Mouse (Mus musculus) left cerebral cortex, postnatal 10 days (tissue): ENCODE measurements around the gene Dmbx1. TPM values are rescaled to one million over a fixed set of nuclear protein-coding genes. Genes with fewer than 3 reads are reported as not detected.

Source experiments
- total RNA-seq, 2 experiments: library from RNA; stranded (reverse); gene quantifications; 2 replicates each; pipeline ENCODE4 v1.2.3; 2021

The Dmbx1 gene
- total RNA-seq, 2 experiments from 2014 or later, result 0.21 to 0.22 TPM

Other genes starting within 250 kb of the Dmbx1 start
- 10 to 100 TPM; 28.8 to 31.6 TPM for gene Efcab14, start 202.2 kb downstream of the Dmbx1 start, total RNA-seq
- not detected for gene Tex38, start 158.9 kb downstream of the Dmbx1 start, total RNA-seq
- 10 to 100 TPM; 27.0 to 29.1 TPM for gene Atpaf1, start 155.1 kb downstream of the Dmbx1 start, total RNA-seq
- gene Mob3c, start 111.8 kb downstream of the Dmbx1 start, total RNA-seq, result 1 to 10 TPM; 3.8 to 5.8 TPM
- 10 to 100 TPM; 42.9 to 44.9 TPM for gene Mknk1, start 100.7 kb downstream of the Dmbx1 start, total RNA-seq
- gene Kncn, start 55.5 kb downstream of the Dmbx1 start, total RNA-seq, result under 1 TPM; 0.16 to 0.64 TPM
- gene 6430628N08Rik, start 49.3 kb downstream of the Dmbx1 start, total RNA-seq, result under 1 TPM in 1 of 2 experiments, not detected in 1; 0.49 TPM
- 10 to 100 TPM; 70.6 to 70.8 TPM for gene Faah, start 78.0 kb upstream of the Dmbx1 start, total RNA-seq
- 1 to 10 TPM; 6.8 to 7.3 TPM for gene Nsun4, start 114.0 kb upstream of the Dmbx1 start, total RNA-seq
- gene Uqcrh, start 135.1 kb upstream of the Dmbx1 start, total RNA-seq, result 100 to 1,000 TPM; 411 to 421 TPM
- 10 to 100 TPM; 52.3 to 54.0 TPM for gene Lrrc41, start 135.3 kb upstream of the Dmbx1 start, total RNA-seq
- 1 to 10 TPM; 1.1 to 1.3 TPM for gene Rad54l, start 183.8 kb upstream of the Dmbx1 start, total RNA-seq
- gene Pomgnt1, start 183.9 kb upstream of the Dmbx1 start, total RNA-seq, result 10 to 100 TPM; 79.3 to 82.9 TPM
- 10 to 100 TPM; 26.8 to 31.2 TPM for gene Lurap1, start 211.4 kb upstream of the Dmbx1 start, total RNA-seq
- gene Tspan1, start 227.7 kb upstream of the Dmbx1 start, total RNA-seq, result under 1 TPM; 0.60 to 0.73 TPM
- not detected for gene 1700042G07Rik, start 233.4 kb upstream of the Dmbx1 start, total RNA-seq
- not detected for gene Gm49337, start 233.5 kb upstream of the Dmbx1 start, total RNA-seq